Mouse (Mus musculus): Measurements from ENCODE around the gene Olfr331. TPM values are rescaled to one million over a fixed set of nuclear protein-coding genes. Genes with fewer than 3 reads are reported as not detected.

The Olfr331 gene
- polyA plus RNA-seq (2017; shearing (Covaris generic)) = under 1 TPM in 1 of 2 experiments, not detected in 1; 0.67 TPM

DNA sequence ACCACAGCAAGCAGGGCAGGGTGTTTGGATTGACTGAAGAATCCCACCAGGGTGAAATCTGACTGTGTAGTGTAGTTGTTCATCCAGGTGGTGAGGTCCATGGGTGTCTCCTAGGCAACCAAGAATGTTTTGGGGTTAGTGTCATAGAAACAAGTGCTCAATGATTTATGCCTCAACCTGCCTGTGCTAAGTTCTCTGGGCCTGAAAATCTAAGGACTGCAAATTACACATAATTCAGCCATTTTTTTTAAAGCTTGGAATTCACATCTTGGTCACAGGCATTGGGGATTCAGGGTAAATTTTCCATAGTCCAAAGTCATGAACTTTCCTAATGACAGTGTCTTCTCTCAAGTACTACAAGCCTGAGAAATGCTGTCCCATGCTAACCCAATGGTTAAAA is at the start of gene Olfr331:
Gene Olfr331 (minus strand): TSS at position 101 of the 400 bp plus-strand sequence.

DNA sequence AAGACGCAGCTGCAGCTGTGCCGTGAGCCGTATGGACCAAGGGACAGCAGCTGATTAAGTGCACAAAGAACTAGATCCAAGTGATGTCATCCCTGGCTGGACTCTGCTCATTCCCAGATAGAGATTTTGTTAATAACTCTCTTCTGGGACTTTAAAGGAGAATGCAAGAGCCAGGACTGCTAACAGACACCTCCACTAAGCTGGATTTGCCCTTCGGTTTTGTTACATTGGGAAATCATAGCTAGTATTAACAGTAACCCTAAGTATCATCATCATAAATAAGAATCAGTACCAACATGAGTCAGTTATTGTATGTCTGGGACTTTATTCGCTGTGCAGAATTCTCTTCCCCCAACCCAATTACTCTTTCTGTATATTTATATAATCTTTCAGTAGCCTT is 44.0 kb upstream of the Olfr331 start, which contains the start of gene Olfr329-ps:
Gene Olfr329-ps (minus strand): TSS at position 101 of the 400 bp plus-strand sequence.

DNA sequence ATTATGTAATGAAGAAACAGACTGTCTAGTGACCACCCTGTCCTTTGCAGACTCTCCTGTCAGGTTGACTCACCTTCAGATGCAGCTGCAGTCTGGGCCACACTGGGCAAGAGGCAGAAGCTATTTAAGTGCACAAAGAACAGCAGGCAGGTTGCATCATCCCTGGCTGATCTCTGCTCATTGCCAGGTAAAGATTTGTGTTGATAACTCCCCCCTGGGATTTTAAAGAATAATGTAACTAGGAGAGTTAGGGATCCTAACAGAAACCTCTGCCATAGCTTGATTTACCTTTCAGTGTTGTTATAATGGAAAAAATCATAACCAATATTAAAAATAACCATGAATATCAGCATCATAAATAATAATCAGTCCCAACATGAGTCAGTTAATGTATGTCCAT is 32.4 kb upstream of the Olfr331 start, which contains the start of gene Olfr330:
Gene Olfr330 (minus strand): TSS at position 101 of the 400 bp plus-strand sequence.

GRCm38 (mm10) chr11:58492455-58492854 is 9.9 kb downstream of the Olfr331 start, which contains the start of gene Olfr332:
Gene Olfr332 (minus strand): TSS chr11:58492555.

GRCm38 (mm10) chr11:58462170-58462569 is 40.2 kb downstream of the Olfr331 start, which contains the start of gene Olfr30:
Gene Olfr30 (minus strand): TSS chr11:58462270.

DNA sequence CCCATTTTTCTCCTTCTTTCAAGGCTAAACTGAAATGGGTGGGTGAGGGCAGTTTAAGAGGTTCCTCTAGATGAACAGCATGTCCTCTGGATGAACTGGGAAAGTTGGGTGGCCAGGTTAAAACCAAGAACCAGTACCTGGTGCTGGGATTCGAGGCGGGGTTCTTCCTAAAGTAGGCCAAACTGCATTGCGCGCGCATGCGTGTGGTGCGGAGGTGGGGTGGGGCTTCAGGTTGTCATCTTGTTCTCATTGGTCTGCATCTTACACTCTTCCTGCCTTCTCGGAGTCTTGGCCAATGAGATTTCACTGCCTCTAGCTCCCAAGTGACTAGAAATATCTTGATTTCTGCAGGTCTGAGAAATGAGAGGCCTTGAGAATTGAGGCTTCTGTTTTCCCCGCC is 49.6 kb downstream of the Olfr331 start, which contains the start of gene Lypd9:
Gene Lypd9 (minus strand): TSS at position 165 of the 400 bp plus-strand sequence.

Other genes with a start within 250 kb of the Olfr331 start
- not detected for gene 4930438A08Rik, start 227.8 kb downstream of the Olfr331 start, polyA plus RNA-seq (2017; shearing (Covaris generic))
- gene Zfp692, start 195.5 kb downstream of the Olfr331 start, polyA plus RNA-seq (2017; shearing (Covaris generic)) = 10 to 100 TPM; 40.4 to 60.4 TPM
- gene Zfp672, start 172.2 kb downstream of the Olfr331 start, polyA plus RNA-seq (2017; shearing (Covaris generic)) = 10 to 100 TPM; 43.4 to 43.9 TPM
- gene Sh3bp5l, start 171.8 kb downstream of the Olfr331 start, polyA plus RNA-seq (2017; shearing (Covaris generic)) = 10 to 100 TPM; 19.0 to 36.8 TPM
- gene Lypd8, start 123.5 kb downstream of the Olfr331 start, polyA plus RNA-seq (2017; shearing (Covaris generic)) = 1 to 10 TPM in 1 of 2 experiments, under 1 TPM in 1; 0.17 to 2.9 TPM
- under 1 TPM in 1 of 2 experiments, not detected in 1; 0.61 TPM for gene 1810065E05Rik, start 81.5 kb downstream of the Olfr331 start, polyA plus RNA-seq (2017; shearing (Covaris generic))
- 1 to 10 TPM in 1 of 2 experiments, under 1 TPM in 1; 0.42 to 1.0 TPM for gene Gm12253, start 70.0 kb downstream of the Olfr331 start, polyA plus RNA-seq (2017; shearing (Covaris generic))
- gene Lypd9, start 49.6 kb downstream of the Olfr331 start, polyA plus RNA-seq (2017; shearing (Covaris generic)) = not detected
- gene Olfr30, start 40.3 kb downstream of the Olfr331 start, polyA plus RNA-seq (2017; shearing (Covaris generic)) = under 1 TPM in 1 of 2 experiments, not detected in 1; 0.11 TPM
- gene Olfr332, start 10.0 kb downstream of the Olfr331 start, polyA plus RNA-seq (2017; shearing (Covaris generic)) = under 1 TPM in 1 of 2 experiments, not detected in 1; 0.72 TPM
- 1 to 10 TPM in 1 of 2 experiments, not detected in 1; 3.3 TPM for gene Olfr330, start 32.3 kb upstream of the Olfr331 start, polyA plus RNA-seq (2017; shearing (Covaris generic))
- not detected for gene Olfr329-ps, start 43.9 kb upstream of the Olfr331 start, polyA plus RNA-seq (2017; shearing (Covaris generic))
- 1 to 10 TPM in 1 of 2 experiments, not detected in 1; 1.3 TPM for gene Olfr328, start 53.1 kb upstream of the Olfr331 start, polyA plus RNA-seq (2017; shearing (Covaris generic))
- under 1 TPM; 0.24 to 0.29 TPM for gene Olfr224, start 68.0 kb upstream of the Olfr331 start, polyA plus RNA-seq (2017; shearing (Covaris generic))
- not detected for gene Olfr325, start 75.2 kb upstream of the Olfr331 start, polyA plus RNA-seq (2017; shearing (Covaris generic))
- not detected for gene Olfr324, start 92.5 kb upstream of the Olfr331 start, polyA plus RNA-seq (2017; shearing (Covaris generic))
- gene 2210407C18Rik, start 113.5 kb upstream of the Olfr331 start, polyA plus RNA-seq (2017; shearing (Covaris generic)) = under 1 TPM in 1 of 2 experiments, not detected in 1; 0.66 TPM
- gene Olfr323, start 127.9 kb upstream of the Olfr331 start, polyA plus RNA-seq (2017; shearing (Covaris generic)) = not detected
- under 1 TPM; 0.07 to 0.29 TPM for gene Trim58, start 137.9 kb upstream of the Olfr331 start, polyA plus RNA-seq (2017; shearing (Covaris generic))
- gene Olfr322, start 156.2 kb upstream of the Olfr331 start, polyA plus RNA-seq (2017; shearing (Covaris generic)) = not detected
- gene Olfr320, start 178.5 kb upstream of the Olfr331 start, polyA plus RNA-seq (2017; shearing (Covaris generic)) = under 1 TPM in 1 of 2 experiments, not detected in 1; 0.48 TPM
- under 1 TPM in 1 of 2 experiments, not detected in 1; 0.10 TPM for gene Olfr319, start 196.6 kb upstream of the Olfr331 start, polyA plus RNA-seq (2017; shearing (Covaris generic))
- gene Olfr318, start 221.4 kb upstream of the Olfr331 start, polyA plus RNA-seq (2017; shearing (Covaris generic)) = under 1 TPM; 0.07 to 0.40 TPM
- not detected for gene Olfr317, start 236.6 kb upstream of the Olfr331 start, polyA plus RNA-seq (2017; shearing (Covaris generic))

All from inflammation-experienced regulatory T-cells (primary cell).